Mouse (Mus musculus) hindlimb bud, embryonic 11.5 days (tissue): ENCODE results near the gene Tmie.
"Not testable (repeated sequence)": the region's sequence is repeated elsewhere in the genome, so short reads cannot be mapped to it uniquely, and the experiment has no call there.

Experiments
- DNase-seq: peaks from one replicate; pipeline ENCODE4 v3.0.0-alpha.2; 2012; ENCODE audit warnings: low read depth, low spot score; ENCODE audit errors: extremely low spot score

The Tmie gene

DNA sequence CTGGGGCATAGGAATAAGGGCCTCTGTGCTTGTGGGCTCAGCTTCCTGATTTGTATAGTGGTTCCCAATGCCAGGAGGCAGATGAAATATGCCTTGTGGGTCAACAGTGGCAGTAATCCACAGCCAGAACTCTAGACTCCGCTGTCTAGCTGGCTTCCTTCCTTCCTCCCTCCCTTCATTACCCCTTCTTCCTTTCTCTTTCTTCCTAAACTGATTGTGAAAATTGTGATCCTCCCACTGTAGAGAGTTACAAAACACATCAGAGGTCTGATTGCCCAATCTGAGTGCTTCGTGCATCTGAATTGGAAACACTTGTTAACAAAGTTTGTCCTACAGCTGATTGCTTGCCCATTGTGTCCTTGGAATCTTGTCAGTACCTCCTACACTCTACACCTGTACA is 38.5 kb downstream of the Tmie start:
- DNase-seq: no peak

- no peak for DNase-seq
Measured at GRCm38 (mm10) chr9:110840905-110841304, 39.0 kb downstream of the Tmie start.

GRCm38 (mm10) chr9:110836112-110836511 is 43.8 kb downstream of the Tmie start:
- no peak for DNase-seq

DNA sequence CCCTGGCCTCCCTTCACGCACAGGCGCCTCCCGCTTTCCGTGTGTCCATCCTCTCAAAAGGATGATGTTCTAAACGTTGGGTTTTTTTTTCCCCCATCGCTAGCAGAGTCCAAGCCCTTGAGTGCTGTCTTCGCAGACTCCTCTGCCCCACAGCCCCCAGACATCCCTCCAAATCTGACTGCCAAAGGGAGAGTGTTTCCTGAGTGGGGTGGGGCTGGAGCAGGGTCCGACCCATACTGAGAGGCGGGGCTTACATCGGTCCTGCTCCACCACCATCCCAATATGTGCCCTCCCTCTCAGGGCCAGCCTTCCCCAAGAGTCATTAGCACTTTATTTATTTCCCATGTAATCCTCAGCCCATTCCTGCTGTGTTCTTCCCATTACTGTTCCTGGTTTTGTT is 45.0 kb downstream of the Tmie start:
- DNase-seq: no peak

- no peak for DNase-seq
Measured at GRCm38 (mm10) chr9:110834411-110834810, 45.5 kb downstream of the Tmie start, which contains the start of gene Prss45. Gene Prss45, plus strand, starts transcription at chr9:110834588.

- DNase-seq: no peak
Measured at GRCm38 (mm10) chr9:110833021-110833420, 46.9 kb downstream of the Tmie start.

GRCm38 (mm10) chr9:110826390-110826789 is 53.5 kb downstream of the Tmie start, which contains the start of gene Prss43:
Gene Prss43, plus strand, starts transcription at chr9:110826690.
- DNase-seq: no peak

GRCm38 (mm10) chr9:110825832-110826231 is 54.1 kb downstream of the Tmie start:
- DNase-seq: no peak

GRCm38 (mm10) chr9:110825426-110825825 is 54.5 kb downstream of the Tmie start:
- DNase-seq: no peak

DNA sequence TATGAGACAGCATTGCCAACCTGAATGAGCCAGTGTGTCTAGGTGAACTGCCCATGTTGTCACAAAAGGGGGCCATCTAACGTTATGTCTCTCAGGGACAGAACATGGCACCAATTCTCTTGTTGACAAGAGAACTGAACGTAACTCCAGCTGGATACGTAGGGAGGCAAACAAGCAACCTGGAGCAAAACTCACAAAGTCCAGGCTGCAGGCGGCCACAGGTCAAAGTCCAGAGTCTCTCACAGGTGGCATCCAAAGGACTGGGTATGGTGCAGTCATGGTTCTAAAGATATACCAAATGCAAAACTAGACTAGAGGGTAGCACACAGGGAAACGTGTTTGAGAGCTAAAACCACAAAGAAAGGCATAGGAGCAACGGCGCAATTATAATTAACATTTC is 58.5 kb downstream of the Tmie start:
- DNase-seq: no peak

GRCm38 (mm10) chr9:110820546-110820945 is 59.4 kb downstream of the Tmie start:
- DNase-seq: not testable (repeated sequence)
